Mouse (Mus musculus) heart, postnatal 0 days (tissue): ENCODE results near the gene Snapc4.
A peak's percentile ranks its signal among the peaks of the same experiment; 100 is the strongest.

ENCODE experiments used
- CTCF ChIP-seq: IDR thresholded peaks from 2 replicates; pipeline ENCODE4 v1.5.1; 2016; ENCODE audit warnings: antibody characterized with exemption, control low read depth, low read depth
- EP300 ChIP-seq: IDR thresholded peaks from 2 replicates; pipeline ENCODE4 v1.6.1; 2016; ENCODE audit warnings: antibody characterized with exemption, low read depth

DNA sequence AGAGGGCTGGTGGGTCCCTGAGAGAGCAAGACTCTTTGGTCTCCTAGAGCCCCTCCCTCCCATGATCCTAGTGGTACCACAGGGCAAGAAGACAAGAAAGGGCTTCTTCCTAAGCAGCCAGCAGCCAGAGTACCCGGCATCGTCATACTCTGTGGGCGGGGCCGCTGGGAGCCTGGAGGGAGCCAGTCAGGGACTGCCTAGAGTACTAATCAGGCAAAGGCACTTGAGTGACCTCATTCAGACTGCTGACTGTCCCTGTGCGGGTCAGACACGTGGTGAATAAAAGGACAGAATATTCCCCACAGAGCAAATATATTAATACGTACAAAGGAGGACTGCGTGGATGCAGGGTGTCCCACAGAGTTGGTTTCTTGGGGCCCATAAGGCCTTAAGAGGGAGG, 51.1 kb downstream of the Snapc4 start:
- TF ChIP-seq CTCF (no peak), EP300 (0 out of 2 replicates have a peak, but pooled peaks have one; percentile 41)
